Comparison of ENCODE assay signal across 8 mouse cellular contexts in the genomic region with DNA sequence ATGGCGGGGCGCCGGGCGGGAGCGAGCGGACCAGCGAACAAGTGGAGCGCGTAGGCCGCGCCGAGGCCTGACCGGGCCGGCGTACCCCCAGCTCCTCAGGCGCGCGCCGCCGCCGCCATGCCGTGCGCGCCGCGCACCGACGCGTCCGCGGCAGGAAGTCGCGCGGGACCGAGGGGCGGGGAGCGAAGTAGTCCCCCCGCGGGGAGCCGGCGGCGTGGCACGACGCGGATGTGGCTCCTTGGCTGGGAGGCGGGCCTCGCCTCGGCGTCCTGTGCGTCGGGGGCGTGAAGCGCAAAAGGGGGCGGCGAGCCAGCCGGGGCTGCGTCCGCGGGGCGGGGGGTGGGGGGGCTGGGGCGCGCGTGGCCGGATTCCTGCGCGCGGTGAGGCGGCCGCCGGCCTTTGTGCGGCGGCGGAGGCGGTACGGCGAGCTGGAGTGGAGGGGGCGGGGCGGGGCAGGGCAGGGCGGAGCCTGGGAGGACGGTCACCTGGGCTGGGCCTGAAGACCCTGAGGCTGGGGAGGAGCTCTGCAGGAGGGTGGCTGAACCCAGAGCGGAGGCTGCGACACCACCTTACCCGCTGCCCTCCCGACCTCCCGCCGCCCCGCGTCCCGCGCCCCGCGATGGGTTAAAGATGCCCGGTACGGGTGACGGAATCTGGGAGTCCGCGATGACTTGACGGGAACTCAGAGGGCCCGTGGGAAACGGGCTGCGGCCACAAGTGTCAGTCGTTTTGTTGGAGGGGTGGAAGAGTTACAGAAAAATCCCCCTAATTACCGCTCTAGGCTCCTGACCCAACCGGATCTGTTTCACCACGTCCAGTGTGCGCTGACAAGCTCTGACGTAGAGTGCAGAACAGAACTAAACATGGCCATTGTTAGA. TPM values are rescaled to one million over a fixed set of nuclear protein-coding genes. Genes with fewer than 3 reads are reported as not detected.
DNase-seq lines count a peak whose midpoint lies in the region; ATAC-seq and TF ChIP-seq lines count a peak whose summit lies in the region.

A gene (minus strand): TSS at position 226 of the 878 bp plus-strand sequence.

- peaks cover 32% of the 10 kb centered on the region for H3K79me3 ChIP-seq in C2C12 (ENCODE audit: low read depth)

- H3K9ac ChIP-seq in kidney, embryonic 14.5 days (ENCODE audit: low read depth, low read length): peak within 1 kb of the TSS; percentile 96
- H3K9ac ChIP-seq in limb, embryonic 14.5 days (ENCODE audit: low read depth, low read length, severe bottlenecking): peak within 1 kb of the TSS; percentile 97
- H3K9ac ChIP-seq in midbrain, embryonic 16.5 days (ENCODE audit: low read depth, low read length): peak within 1 kb of the TSS; percentile 98

- H3K9me3 ChIP-seq in heart, embryonic 10.5 days: no peaks in the 10 kb centered on the region
- H3K9me3 ChIP-seq in kidney, embryonic 14.5 days (ENCODE audit: control insufficient read depth, low read length): no peaks in the 10 kb centered on the region
- no peaks in the 10 kb centered on the region for H3K9me3 ChIP-seq in limb, embryonic 14.5 days (ENCODE audit: control insufficient read depth, low read length)
- H3K9me3 ChIP-seq in midbrain, embryonic 16.5 days (replicated peaks; ENCODE audit: control insufficient read depth, low read length, poor library complexity, severe bottlenecking): no peaks in the 10 kb centered on the region

- no peak for TF ChIP-seq CTCF in C2C12 (IDR thresholded peaks at IDR 0.05; ENCODE audit: control insufficient read depth, insufficient read depth, insufficient read length)

- peak within 1 kb of the TSS; percentile 71 for H3K4me2 ChIP-seq in kidney, embryonic 14.5 days (replicated peaks; ENCODE audit: low read depth, low read length)
- H3K4me2 ChIP-seq in limb, embryonic 14.5 days (replicated peaks; ENCODE audit: low read depth, low read length, severe bottlenecking): peak within 1 kb of the TSS; percentile 54
- H3K4me2 ChIP-seq in midbrain, embryonic 16.5 days (ENCODE audit: low read length): peak within 1 kb of the TSS; percentile 82

- H3K36me3 ChIP-seq in C2C12 (ENCODE audit: control insufficient read depth, insufficient read depth): peaks cover 26% of the 10 kb centered on the region
- peaks cover 30% of the 10 kb centered on the region for H3K36me3 ChIP-seq in heart, embryonic 10.5 days
- peaks cover 24% of the 10 kb centered on the region for H3K36me3 ChIP-seq in kidney, embryonic 14.5 days (ENCODE audit: control insufficient read depth, insufficient read depth, low read length)
- peaks cover 29% of the 10 kb centered on the region for H3K36me3 ChIP-seq in limb, embryonic 14.5 days (ENCODE audit: control insufficient read depth, insufficient read depth, low read length)
- H3K36me3 ChIP-seq in midbrain, embryonic 16.5 days (ENCODE audit: control insufficient read depth, insufficient read depth, low read length): peaks cover 8% of the 10 kb centered on the region; the same call in 1 of the 2 replicates

- no peaks in the 10 kb centered on the region for H3K27me3 ChIP-seq in C2C12 (ENCODE audit: control insufficient read depth, insufficient read depth, insufficient read length)
- no peaks in the 10 kb centered on the region for H3K27me3 ChIP-seq in heart, embryonic 10.5 days (ENCODE audit: insufficient read depth, poor library complexity, severe bottlenecking)
- no peaks in the 10 kb centered on the region for H3K27me3 ChIP-seq in kidney, embryonic 14.5 days (ENCODE audit: control insufficient read depth, insufficient read depth, low read length)
- no peaks in the 10 kb centered on the region for H3K27me3 ChIP-seq in limb, embryonic 14.5 days (ENCODE audit: control insufficient read depth, insufficient read depth, low read length)
- no peaks in the 10 kb centered on the region for H3K27me3 ChIP-seq in midbrain, embryonic 16.5 days (ENCODE audit: control insufficient read depth, insufficient read depth, low read depth, low read length)

- 1% methylated on average over 86 of the region's 107 CpGs for WGBS in heart, embryonic 10.5 days
- under 1% methylated on average over 68 of the region's 107 CpGs for WGBS in kidney, embryonic 14.5 days
- 1% methylated on average over 67 of the region's 107 CpGs for WGBS in limb, embryonic 14.5 days
- WGBS in midbrain, embryonic 16.5 days: 0% methylated on average over 75 of the region's 107 CpGs

- peaks cover 27% of the 10 kb centered on the region for H3K4me1 ChIP-seq in heart, embryonic 10.5 days
- peaks cover 18% of the 10 kb centered on the region; the same call in 1 of the 2 replicates for H3K4me1 ChIP-seq in kidney, embryonic 14.5 days (ENCODE audit: control insufficient read depth, insufficient read depth, low read length)
- peaks cover 13% of the 10 kb centered on the region for H3K4me1 ChIP-seq in limb, embryonic 14.5 days (ENCODE audit: control insufficient read depth, insufficient read depth, low read length)
- H3K4me1 ChIP-seq in midbrain, embryonic 16.5 days (ENCODE audit: control insufficient read depth, insufficient read depth, low read length): peaks cover 25% of the 10 kb centered on the region

- peak within 1 kb of the TSS; percentile 99 for H3K27ac ChIP-seq in heart, embryonic 10.5 days
- peak within 1 kb of the TSS; percentile 95 for H3K27ac ChIP-seq in kidney, embryonic 14.5 days (ENCODE audit: low read depth, low read length)
- peak within 1 kb of the TSS; percentile 96 for H3K27ac ChIP-seq in limb, embryonic 14.5 days (replicated peaks; ENCODE audit: low read depth, low read length)
- H3K27ac ChIP-seq in midbrain, embryonic 16.5 days (ENCODE audit: low read length): peak within 1 kb of the TSS; percentile 98

- peak within 1 kb of the TSS; percentile 94 for H3K4me3 ChIP-seq in C2C12 (ENCODE audit: insufficient read depth, poor library complexity, severe bottlenecking)
- H3K4me3 ChIP-seq in heart, embryonic 10.5 days: peak within 1 kb of the TSS; percentile 100
- H3K4me3 ChIP-seq in kidney, embryonic 14.5 days (ENCODE audit: low read length): peak within 1 kb of the TSS; percentile 88
- peak within 1 kb of the TSS; percentile 99 for H3K4me3 ChIP-seq in limb, embryonic 14.5 days (replicated peaks; ENCODE audit: low read length)
- H3K4me3 ChIP-seq in midbrain, embryonic 16.5 days (ENCODE audit: low read depth, low read length): peak within 1 kb of the TSS; percentile 96

- peak; percentile 47 for ATAC-seq in erythroblast, adult 5-6 weeks (replicated peaks; ENCODE audit: low FRiP score, poor library complexity, severe bottlenecking)
- peak; percentile 91 for ATAC-seq in kidney, embryonic 14.5 days (ENCODE audit: low FRiP score, low TSS enrichment)
- ATAC-seq in limb, embryonic 14.5 days (ENCODE audit: low FRiP score, low read depth): peak; percentile 88
- peak; percentile 81 for ATAC-seq in midbrain, embryonic 16.5 days

- peak; percentile 88; the same call in 1 of the 2 replicates for TF ChIP-seq POLR2A in limb, embryonic 14.5 days (IDR thresholded peaks at IDR 0.05; ENCODE audit: borderline replicate concordance, extremely low read depth, insufficient read depth, insufficient read length)

- H3ac ChIP-seq in C2C12 (ENCODE audit: control insufficient read depth, insufficient read length, low read depth): peak within 1 kb of the TSS; percentile 79

- peak; percentile 98 for DNase-seq in brain, adult 2 months (ENCODE audit: low read depth, low spot score)
- DNase-seq in heart, embryonic 10.5 days (ENCODE audit: low spot score): peak; percentile 96
- DNase-seq in limb, embryonic 14.5 days (ENCODE audit: low spot score): peak; percentile 91
- DNase-seq in spleen, postnatal 10 days (ENCODE audit: low spot score in 2 of 2): peak; percentile 60 to 83

- H3K79me2 ChIP-seq in C2C12 (ENCODE audit: control insufficient read depth, insufficient read depth): peaks cover 43% of the 10 kb centered on the region

TF ChIP-seq in C2C12, 6 proteins besides CTCF, POLR2A, EP300 and RAD21:
- TF ChIP-seq MYOD1 (IDR thresholded peaks at IDR 0.05; ENCODE audit: control insufficient read depth, insufficient read length, low read depth) (no peak), CEBPB (IDR thresholded peaks at IDR 0.05; ENCODE audit: low read depth) (no peak), MYOG (IDR thresholded peaks at IDR 0.05; ENCODE audit: control insufficient read depth, extremely low read depth, insufficient read length) (no peak), MAX (IDR thresholded peaks at IDR 0.05) (no peak), FOSL1 (IDR thresholded peaks at IDR 0.05; ENCODE audit: insufficient read depth, low read length, poor library complexity, severe bottlenecking) (no peak), USF1 (IDR thresholded peaks at IDR 0.05; ENCODE audit: low read depth) (no peak)

RNA-seq across cellular contexts. Expression of the gene that starts here (rescaled TPM):
- polyA plus RNA-seq in C2C12 (2012; fragmentation: generic; extraction: Trizol): 11.1 TPM
- total RNA-seq in erythroblast, adult 5-6 weeks (2015; ENCODE audit: low replicate concordance): 10.4 and 10.6 TPM in 2 replicates
- 9.3 and 11.8 TPM in 2 replicates for total RNA-seq in erythroblast, adult 5-6 weeks (2017; ENCODE audit: low replicate concordance)
- 89.2 and 93.6 TPM in 2 replicates for polyA plus RNA-seq in heart, embryonic 10.5 days (2016; fragmentation: Nextera tagmentation; extraction: Ambion mirVana)
- polyA plus RNA-seq in kidney, embryonic 14.5 days (2014; fragmentation: Nextera tagmentation; extraction: Ambion mirVana): 82.3 and 116 TPM in 2 replicates
- polyA plus RNA-seq in limb, embryonic 14.5 days (2012; rRNA removed): 70.1 and 73.5 TPM in 2 replicates
- 107 and 116 TPM in 2 replicates for polyA plus RNA-seq in limb, embryonic 14.5 days (2014; fragmentation: Nextera tagmentation; extraction: Ambion mirVana)
- polyA plus RNA-seq in midbrain, embryonic 16.5 days (2015; fragmentation: Nextera tagmentation; extraction: Ambion mirVana): 264 and 288 TPM in 2 replicates

Comparison
In these comparisons a context has a peak if more than half of its experiments do, and no peak if none do; other contexts are left out.
1. Peak in every context shown above with its lines: DNase-seq, ATAC-seq, H3K4me3 ChIP-seq and H3K27ac ChIP-seq.